Mouse (Mus musculus): Measurements from ENCODE around the gene Ccpg1. TPM values are rescaled to one million over a fixed set of nuclear protein-coding genes. Genes with fewer than 3 reads are reported as not detected.

The Ccpg1 gene
- polyA plus RNA-seq, 1 experiment from 2014 or later, result 14.6 TPM

GRCm38 (mm10) chr9:73012629-73013028 lies 27.4 kb downstream of the Ccpg1 start:
- no peak for TF ChIP-seq EP300 (IDR thresholded peaks at IDR 0.05; ENCODE audit: low read depth)
- TF ChIP-seq CTCF (IDR thresholded peaks at IDR 0.05; ENCODE audit: low read depth), result 0 out of 2 replicates have a peak, but pooled peaks have one; percentile 23
- ATAC-seq, result no peak
- no peak overlapping the region for H3K9ac ChIP-seq (replicated peaks)
- DNase-seq, result no peak
- H3K27ac ChIP-seq (ENCODE audit: low read depth), result no peak overlapping the region
- H3K27me3 ChIP-seq (ENCODE audit: insufficient read depth, low read length), result no peaks in the 10 kb centered on the region
- 88% methylated on average over 4 of the region's 4 CpGs for WGBS (ENCODE audit: insufficient replicate concordance)
- no peak overlapping the region for H3K4me2 ChIP-seq (ENCODE audit: low read depth, low read length)
- no peaks in the 10 kb centered on the region for H3K9me3 ChIP-seq (ENCODE audit: low read length)
- H3K36me3 ChIP-seq (replicated peaks; ENCODE audit: insufficient read depth, low read length), result peaks cover 48% of the 10 kb centered on the region
- H3K4me1 ChIP-seq (ENCODE audit: insufficient read depth), result no peaks in the 10 kb centered on the region
- no peak overlapping the region for H3K4me3 ChIP-seq (ENCODE audit: low read depth, low read length)

GRCm38 (mm10) chr9:73014724-73015123 lies 29.5 kb downstream of the Ccpg1 start:
- H3K9ac ChIP-seq (replicated peaks), result no peak overlapping the region
- no peak overlapping the region for H3K27ac ChIP-seq (ENCODE audit: low read depth)
- no peaks in the 10 kb centered on the region for H3K27me3 ChIP-seq (ENCODE audit: insufficient read depth, low read length)
- H3K4me3 ChIP-seq (ENCODE audit: low read depth, low read length), result no peak overlapping the region
- peaks cover 61% of the 10 kb centered on the region for H3K36me3 ChIP-seq (replicated peaks; ENCODE audit: insufficient read depth, low read length)
- no peaks in the 10 kb centered on the region for H3K4me1 ChIP-seq (ENCODE audit: insufficient read depth)
- DNase-seq, result no peak
- TF ChIP-seq CTCF (IDR thresholded peaks at IDR 0.05; ENCODE audit: low read depth), result no peak
- H3K4me2 ChIP-seq (ENCODE audit: low read depth, low read length), result no peak overlapping the region
- ATAC-seq, result no peak
- no peaks in the 10 kb centered on the region for H3K9me3 ChIP-seq (ENCODE audit: low read length)
- 84% methylated on average over 13 of the region's 13 CpGs for WGBS (ENCODE audit: insufficient replicate concordance)

- no peaks in the 10 kb centered on the region for H3K27me3 ChIP-seq (ENCODE audit: insufficient read depth, low read length)
- no peak overlapping the region for H3K9ac ChIP-seq (replicated peaks)
- H3K4me2 ChIP-seq (ENCODE audit: low read depth, low read length), result no peak overlapping the region
- H3K4me1 ChIP-seq (ENCODE audit: insufficient read depth), result no peaks in the 10 kb centered on the region
- 86% methylated on average over 10 of the region's 10 CpGs for WGBS (ENCODE audit: insufficient replicate concordance)
- peaks cover 44% of the 10 kb centered on the region for H3K36me3 ChIP-seq (replicated peaks; ENCODE audit: insufficient read depth, low read length)
- TF ChIP-seq CTCF (IDR thresholded peaks at IDR 0.05; ENCODE audit: low read depth) (no peak), EP300 (IDR thresholded peaks at IDR 0.05; ENCODE audit: low read depth) (no peak)
- no peak overlapping the region for H3K27ac ChIP-seq (ENCODE audit: low read depth)
- H3K4me3 ChIP-seq (ENCODE audit: low read depth, low read length), result no peak overlapping the region
- DNase-seq (no peak), ATAC-seq (no peak)
- H3K9me3 ChIP-seq (ENCODE audit: low read length), result no peaks in the 10 kb centered on the region
These were observed 34.6 kb downstream of the Ccpg1 start for GRCm38 (mm10) chr9:73019841-73020240.

GRCm38 (mm10) chr9:73020566-73021097 lies 35.4 kb downstream of the Ccpg1 start:
- TF ChIP-seq CTCF (IDR thresholded peaks at IDR 0.05; ENCODE audit: low read depth) (no peak), EP300 (IDR thresholded peaks at IDR 0.05; ENCODE audit: low read depth) (no peak)
- 79% methylated on average over 5 of the region's 5 CpGs for WGBS (ENCODE audit: insufficient replicate concordance)
- Histone ChIP-seq H3K9me3 (ENCODE audit: low read length) (no peaks in the 10 kb centered on the region), H3K27me3 (ENCODE audit: insufficient read depth, low read length) (no peaks in the 10 kb centered on the region), H3K27ac (ENCODE audit: low read depth) (no peak overlapping the region), H3K4me3 (ENCODE audit: low read depth, low read length) (no peak overlapping the region), H3K4me1 (ENCODE audit: insufficient read depth) (no peaks in the 10 kb centered on the region), H3K36me3 (replicated peaks; ENCODE audit: insufficient read depth, low read length) (peaks cover 39% of the 10 kb centered on the region), H3K4me2 (ENCODE audit: low read depth, low read length) (no peak overlapping the region), H3K9ac (replicated peaks) (no peak overlapping the region)
- no peak for ATAC-seq
- no peak for DNase-seq

GRCm38 (mm10) chr9:73025818-73026636 lies 40.8 kb downstream of the Ccpg1 start:
- no peak overlapping the region for H3K27ac ChIP-seq (ENCODE audit: low read depth)
- ATAC-seq, result no peak
- no peak overlapping the region for H3K9ac ChIP-seq (replicated peaks)
- TF ChIP-seq CTCF (IDR thresholded peaks at IDR 0.05; ENCODE audit: low read depth), result no peak
- no peak for TF ChIP-seq EP300 (IDR thresholded peaks at IDR 0.05; ENCODE audit: low read depth)
- no peaks in the 10 kb centered on the region for H3K27me3 ChIP-seq (ENCODE audit: insufficient read depth, low read length)
- no peak overlapping the region for H3K4me2 ChIP-seq (ENCODE audit: low read depth, low read length)
- no peak for DNase-seq
- H3K4me1 ChIP-seq (ENCODE audit: insufficient read depth), result no peaks in the 10 kb centered on the region
- H3K4me3 ChIP-seq (ENCODE audit: low read depth, low read length), result no peak overlapping the region
- no peaks in the 10 kb centered on the region for H3K9me3 ChIP-seq (ENCODE audit: low read length)
- 56% methylated on average over 17 of the region's 17 CpGs for WGBS (ENCODE audit: insufficient replicate concordance)
- peaks cover 19% of the 10 kb centered on the region for H3K36me3 ChIP-seq (replicated peaks; ENCODE audit: insufficient read depth, low read length)

GRCm38 (mm10) chr9:73030443-73030842 lies 45.2 kb downstream of the Ccpg1 start:
- Histone ChIP-seq H3K4me3 (ENCODE audit: low read depth, low read length) (no peak overlapping the region), H3K27ac (ENCODE audit: low read depth) (no peak overlapping the region), H3K4me2 (ENCODE audit: low read depth, low read length) (no peak overlapping the region), H3K36me3 (replicated peaks; ENCODE audit: insufficient read depth, low read length) (peaks cover 27% of the 10 kb centered on the region; the same call in 1 of the 2 replicates), H3K9ac (replicated peaks) (no peak overlapping the region), H3K27me3 (ENCODE audit: insufficient read depth, low read length) (no peaks in the 10 kb centered on the region), H3K9me3 (ENCODE audit: low read length) (no peaks in the 10 kb centered on the region), H3K4me1 (ENCODE audit: insufficient read depth) (no peaks in the 10 kb centered on the region)
- no peak for DNase-seq
- TF ChIP-seq CTCF (IDR thresholded peaks at IDR 0.05; ENCODE audit: low read depth) (no peak), EP300 (IDR thresholded peaks at IDR 0.05; ENCODE audit: low read depth) (no peak)
- WGBS (ENCODE audit: insufficient replicate concordance), result 74% methylated on average over 1 of the region's 1 CpGs
- ATAC-seq, result no peak
